Mouse (Mus musculus): Measurements from ENCODE around the gene Ncs1. TPM values are rescaled to one million over a fixed set of nuclear protein-coding genes. Genes with fewer than 3 reads are reported as not detected.

The Ncs1 gene
- polyA plus RNA-seq, 1 experiment from 2014 or later = 1.2 TPM

GRCm38 (mm10) chr2:31303177-31303576 lies 57.6 kb downstream of the Ncs1 start:
- Histone ChIP-seq H3K4me2 (no peak overlapping the region), H3K9me3 (replicated peaks) (no peaks in the 10 kb centered on the region), H3K4me1 (replicated peaks) (peaks cover 7% of the 10 kb centered on the region), H3K27ac (replicated peaks) (no peak overlapping the region), H3K27me3 (no peaks in the 10 kb centered on the region), H3K9ac (no peak overlapping the region), H3K4me3 (replicated peaks) (no peak overlapping the region), H3K36me3 (replicated peaks) (no peaks in the 10 kb centered on the region)
- ATAC-seq (ENCODE audit: insufficient read depth) = no peak
- WGBS (ENCODE audit: insufficient replicate concordance) = 65% methylated on average over 9 of the region's 9 CpGs

- no peak overlapping the region for H3K4me3 ChIP-seq (replicated peaks)
- H3K36me3 ChIP-seq (replicated peaks) = no peaks in the 10 kb centered on the region
- ATAC-seq (ENCODE audit: insufficient read depth) = no peak
- no peaks in the 10 kb centered on the region for H3K9me3 ChIP-seq (replicated peaks)
- no peak overlapping the region for H3K27ac ChIP-seq (replicated peaks)
- 57% methylated on average over 9 of the region's 9 CpGs for WGBS (ENCODE audit: insufficient replicate concordance)
- 0 out of 2 replicates have a peak, but pooled peaks cover under 1% of the 10 kb centered on the region for H3K4me1 ChIP-seq (replicated peaks)
- H3K27me3 ChIP-seq = no peaks in the 10 kb centered on the region
- H3K4me2 ChIP-seq = no peak overlapping the region
- no peak overlapping the region for H3K9ac ChIP-seq
Measured at GRCm38 (mm10) chr2:31304191-31304590, 58.6 kb downstream of the Ncs1 start.

GRCm38 (mm10) chr2:31304801-31305665 lies 59.4 kb downstream of the Ncs1 start:
- no peak overlapping the region for H3K27ac ChIP-seq (replicated peaks)
- WGBS (ENCODE audit: insufficient replicate concordance) = 59% methylated on average over 22 of the region's 22 CpGs
- H3K4me3 ChIP-seq (replicated peaks) = no peak overlapping the region
- H3K4me2 ChIP-seq = no peak overlapping the region
- no peaks in the 10 kb centered on the region for H3K4me1 ChIP-seq (replicated peaks)
- no peaks in the 10 kb centered on the region for H3K27me3 ChIP-seq
- no peak for ATAC-seq (ENCODE audit: insufficient read depth)
- no peak overlapping the region for H3K9ac ChIP-seq
- H3K36me3 ChIP-seq (replicated peaks) = no peaks in the 10 kb centered on the region
- H3K9me3 ChIP-seq (replicated peaks) = no peaks in the 10 kb centered on the region

- Histone ChIP-seq H3K9me3 (replicated peaks) (no peaks in the 10 kb centered on the region), H3K27ac (replicated peaks) (no peak overlapping the region)
- ATAC-seq (ENCODE audit: insufficient read depth) = no peak
Measured at GRCm38 (mm10) chr2:31305684-31306083, 60.1 kb downstream of the Ncs1 start.

GRCm38 (mm10) chr2:31308257-31308656 lies 62.6 kb downstream of the Ncs1 start:
- no peak overlapping the region for H3K27ac ChIP-seq (replicated peaks)
- ATAC-seq (ENCODE audit: insufficient read depth) = no peak
- no peak overlapping the region for H3K4me3 ChIP-seq (replicated peaks)
- no peaks in the 10 kb centered on the region for H3K36me3 ChIP-seq (replicated peaks)
- H3K9me3 ChIP-seq (replicated peaks) = no peaks in the 10 kb centered on the region
- no peak overlapping the region for H3K4me2 ChIP-seq
- H3K27me3 ChIP-seq = peaks cover 30% of the 10 kb centered on the region
- no peaks in the 10 kb centered on the region for H3K4me1 ChIP-seq (replicated peaks)
- H3K9ac ChIP-seq = no peak overlapping the region
- 37% methylated on average over 4 of the region's 4 CpGs for WGBS (ENCODE audit: insufficient replicate concordance)

More at GRCm38 (mm10) chr2:31305684-31306083, 60.1 kb downstream of the Ncs1 start:
- H3K36me3 ChIP-seq (replicated peaks) = no peaks in the 10 kb centered on the region
- H3K9ac ChIP-seq = no peak overlapping the region
- no peak overlapping the region for H3K4me3 ChIP-seq (replicated peaks)
- no peak overlapping the region for H3K4me2 ChIP-seq
- WGBS (ENCODE audit: insufficient replicate concordance) = 34% methylated on average over 4 of the region's 4 CpGs
- peaks cover 6% of the 10 kb centered on the region; the same call in 1 of the 2 replicates for H3K27me3 ChIP-seq
- no peaks in the 10 kb centered on the region for H3K4me1 ChIP-seq (replicated peaks)

GRCm38 (mm10) chr2:31309549-31309948 lies 63.9 kb downstream of the Ncs1 start:
- Histone ChIP-seq H3K9me3 (replicated peaks) (no peaks in the 10 kb centered on the region), H3K36me3 (replicated peaks) (no peaks in the 10 kb centered on the region), H3K9ac (no peak overlapping the region), H3K27me3 (peaks cover 43% of the 10 kb centered on the region), H3K27ac (replicated peaks) (no peak overlapping the region), H3K4me3 (replicated peaks) (no peak overlapping the region), H3K4me1 (replicated peaks) (no peaks in the 10 kb centered on the region), H3K4me2 (no peak overlapping the region)
- WGBS (ENCODE audit: insufficient replicate concordance) = 56% methylated on average over 15 of the region's 15 CpGs
- no peak for ATAC-seq (ENCODE audit: insufficient read depth)

GRCm38 (mm10) chr2:31314007-31314465 lies 68.4 kb downstream of the Ncs1 start, which contains the start of gene Hmcn2:
Hmcn2 (plus strand) TSS chr2:31314415.
- H3K27ac ChIP-seq (replicated peaks) = no peak within 1 kb of the TSS
- H3K4me2 ChIP-seq = no peak within 1 kb of the TSS
- no peak for ATAC-seq (ENCODE audit: insufficient read depth)
- 1% methylated on average over 33 of the region's 33 CpGs for WGBS (ENCODE audit: insufficient replicate concordance)
- peaks cover 77% of the 10 kb centered on the region for H3K27me3 ChIP-seq
- no peak within 1 kb of the TSS for H3K4me3 ChIP-seq (replicated peaks)
- no peaks in the 10 kb centered on the region for H3K36me3 ChIP-seq (replicated peaks)
- no peak within 1 kb of the TSS for H3K9ac ChIP-seq
- H3K9me3 ChIP-seq (replicated peaks) = no peaks in the 10 kb centered on the region
- H3K4me1 ChIP-seq (replicated peaks) = no peaks in the 10 kb centered on the region

- no peak overlapping the region for H3K4me2 ChIP-seq
- no peak for ATAC-seq (ENCODE audit: insufficient read depth)
- no peak overlapping the region for H3K9ac ChIP-seq
- H3K27ac ChIP-seq (replicated peaks) = no peak overlapping the region
- H3K9me3 ChIP-seq (replicated peaks) = no peaks in the 10 kb centered on the region
- H3K27me3 ChIP-seq = peaks cover 50% of the 10 kb centered on the region
- H3K4me1 ChIP-seq (replicated peaks) = no peaks in the 10 kb centered on the region
- no peaks in the 10 kb centered on the region for H3K36me3 ChIP-seq (replicated peaks)
- no peak overlapping the region for H3K4me3 ChIP-seq (replicated peaks)
- 14% methylated on average over 2 of the region's 2 CpGs for WGBS (ENCODE audit: insufficient replicate concordance)
Measured at GRCm38 (mm10) chr2:31318162-31318561, 72.5 kb downstream of the Ncs1 start.

GRCm38 (mm10) chr2:31319200-31319599 lies 73.6 kb downstream of the Ncs1 start:
- H3K9ac ChIP-seq = no peak overlapping the region
- 47% methylated on average over 2 of the region's 2 CpGs for WGBS (ENCODE audit: insufficient replicate concordance)
- ATAC-seq (ENCODE audit: insufficient read depth) = no peak
- no peak overlapping the region for H3K4me3 ChIP-seq (replicated peaks)
- H3K4me2 ChIP-seq = no peak overlapping the region
- H3K27ac ChIP-seq (replicated peaks) = no peak overlapping the region
- H3K36me3 ChIP-seq (replicated peaks) = no peaks in the 10 kb centered on the region
- H3K4me1 ChIP-seq (replicated peaks) = no peaks in the 10 kb centered on the region
- no peaks in the 10 kb centered on the region for H3K9me3 ChIP-seq (replicated peaks)
- peaks cover 40% of the 10 kb centered on the region for H3K27me3 ChIP-seq

GRCm38 (mm10) chr2:31327186-31327585 lies 81.6 kb downstream of the Ncs1 start:
- Histone ChIP-seq H3K36me3 (replicated peaks) (no peaks in the 10 kb centered on the region), H3K4me1 (replicated peaks) (no peaks in the 10 kb centered on the region), H3K27ac (replicated peaks) (no peak overlapping the region), H3K9me3 (replicated peaks) (no peaks in the 10 kb centered on the region), H3K9ac (no peak overlapping the region), H3K4me3 (replicated peaks) (no peak overlapping the region), H3K4me2 (no peak overlapping the region), H3K27me3 (no peaks in the 10 kb centered on the region; the same call in 1 of the 2 replicates)
- ATAC-seq (ENCODE audit: insufficient read depth) = no peak
- WGBS (ENCODE audit: insufficient replicate concordance) = 52% methylated on average over 10 of the region's 10 CpGs

- no peak for ATAC-seq (ENCODE audit: insufficient read depth)
- no peak overlapping the region for H3K9ac ChIP-seq
- H3K27ac ChIP-seq (replicated peaks) = no peak overlapping the region
Measured at GRCm38 (mm10) chr2:31337706-31338330, 92.2 kb downstream of the Ncs1 start.

More at GRCm38 (mm10) chr2:31337706-31338330, 92.2 kb downstream of the Ncs1 start:
- H3K4me2 ChIP-seq = no peak overlapping the region
- H3K4me1 ChIP-seq (replicated peaks) = no peaks in the 10 kb centered on the region
- no peaks in the 10 kb centered on the region for H3K9me3 ChIP-seq (replicated peaks)
- H3K4me3 ChIP-seq (replicated peaks) = no peak overlapping the region
- no peaks in the 10 kb centered on the region; the same call in 1 of the 2 replicates for H3K27me3 ChIP-seq
- H3K36me3 ChIP-seq (replicated peaks) = no peaks in the 10 kb centered on the region
- 38% methylated on average over 12 of the region's 12 CpGs for WGBS (ENCODE audit: insufficient replicate concordance)
